Mouse (Mus musculus) intestine, embryonic 15.5 days (tissue): ENCODE measurements at regions not wholly inside any gene's neighbourhood (a gene's known extent, or its start where the extent isn't known, plus 50 kb on each side); places are given as distances from the start of the nearest gene placed in this dataset.

Source experiments
- ATAC-seq: fragments of 200-750 bp; cut with Nextera tagmentation; 2 replicates; pipeline ENCODE4 v1.8.0; 2017; ENCODE audit warnings: moderate TSS enrichment, moderate library complexity
- H3K27ac ChIP-seq: fragments of 300-500 bp; sonication (generic); 2 replicates; pipeline ENCODE4 v1.5.1; 2015; ENCODE audit warnings: mild to moderate bottlenecking, inconsistent platforms
- H3K27me3 ChIP-seq: fragments of 300-500 bp; sonication (generic); replicated peaks from 2 replicates; pipeline ENCODE4 v1.6.1; 2015; ENCODE audit warnings: inconsistent platforms
- H3K36me3 ChIP-seq: fragments of 300-500 bp; sonication (generic); 2 replicates; pipeline ENCODE4 v1.6.1; 2015; ENCODE audit warnings: inconsistent platforms
- H3K4me1 ChIP-seq: fragments of 300-500 bp; sonication (generic); replicated peaks from 2 replicates; pipeline ENCODE4 v1.6.1; 2015; ENCODE audit warnings: inconsistent platforms
- H3K4me2 ChIP-seq: fragments of 300-500 bp; sonication (generic); replicated peaks from 2 replicates; pipeline ENCODE4 v1.6.1; 2015; ENCODE audit warnings: mild to moderate bottlenecking, inconsistent platforms
- H3K4me3 ChIP-seq: fragments of 300-500 bp; sonication (generic); replicated peaks from 2 replicates; pipeline ENCODE4 v1.5.1; 2015; ENCODE audit warnings: inconsistent platforms
- H3K9ac ChIP-seq: fragments of 300-500 bp; sonication (generic); 2 replicates; pipeline ENCODE4 v1.6.1; 2015; ENCODE audit warnings: inconsistent platforms
- H3K9me3 ChIP-seq: fragments of 300-500 bp; sonication (generic); 2 replicates; pipeline ENCODE4 v1.6.1; 2016; ENCODE audit warnings: inconsistent platforms
- WGBS: fragments of 180-500 bp; shearing (Covaris S2); methylation state at CpG from one replicate; pipeline ENCODE4 v1.1.7; 2015; 5-methylcytosine and 5-hydroxymethylcytosine counted together

DNA sequence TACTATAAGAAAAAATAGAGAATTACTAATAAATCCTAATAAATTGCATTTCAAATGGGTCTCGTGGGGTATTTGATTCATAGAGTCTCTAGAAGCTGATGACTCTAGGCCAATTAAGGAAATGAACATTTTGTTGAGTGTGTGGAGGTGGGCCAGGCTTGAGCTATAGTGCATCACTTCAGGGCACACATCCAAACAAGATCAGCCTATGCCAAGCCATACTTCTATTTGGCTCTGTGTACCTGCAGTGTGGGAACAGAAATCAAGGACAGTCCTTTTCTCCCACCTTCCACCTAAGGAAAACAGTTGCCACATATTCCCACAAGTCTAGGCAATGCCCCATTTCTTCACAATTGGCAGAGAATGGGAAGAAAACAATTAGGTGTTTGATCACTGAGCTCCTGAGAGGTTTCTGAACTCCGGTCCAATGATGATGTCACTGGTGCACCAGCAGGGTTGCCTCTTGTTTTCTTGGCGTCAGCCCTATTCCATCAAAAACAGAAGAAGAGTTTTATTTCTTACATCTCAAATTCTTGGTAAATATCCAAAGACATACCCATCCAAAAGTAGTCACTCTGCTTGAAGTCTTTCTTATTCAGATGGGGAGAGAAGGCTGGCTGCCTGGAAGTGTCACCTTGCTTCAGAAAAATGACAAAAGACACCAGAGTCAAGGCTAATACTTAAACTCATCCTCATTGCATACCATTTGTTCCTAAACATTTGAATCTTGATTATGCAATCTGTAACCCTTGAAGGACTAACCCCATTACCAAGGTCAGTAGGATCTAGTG is 2092.3 kb downstream of the 4930444P10Rik start:
- Histone ChIP-seq H3K27ac (no peak overlapping the region), H3K36me3 (no peaks in the 10 kb centered on the region), H3K4me2 (no peak overlapping the region), H3K4me1 (no peaks in the 10 kb centered on the region), H3K9ac (no peak overlapping the region), H3K27me3 (no peaks in the 10 kb centered on the region), H3K4me3 (no peak overlapping the region), H3K9me3 (no peaks in the 10 kb centered on the region)
- 81% methylated on average over 3 of the region's 3 CpGs for WGBS
- no peak for ATAC-seq

DNA sequence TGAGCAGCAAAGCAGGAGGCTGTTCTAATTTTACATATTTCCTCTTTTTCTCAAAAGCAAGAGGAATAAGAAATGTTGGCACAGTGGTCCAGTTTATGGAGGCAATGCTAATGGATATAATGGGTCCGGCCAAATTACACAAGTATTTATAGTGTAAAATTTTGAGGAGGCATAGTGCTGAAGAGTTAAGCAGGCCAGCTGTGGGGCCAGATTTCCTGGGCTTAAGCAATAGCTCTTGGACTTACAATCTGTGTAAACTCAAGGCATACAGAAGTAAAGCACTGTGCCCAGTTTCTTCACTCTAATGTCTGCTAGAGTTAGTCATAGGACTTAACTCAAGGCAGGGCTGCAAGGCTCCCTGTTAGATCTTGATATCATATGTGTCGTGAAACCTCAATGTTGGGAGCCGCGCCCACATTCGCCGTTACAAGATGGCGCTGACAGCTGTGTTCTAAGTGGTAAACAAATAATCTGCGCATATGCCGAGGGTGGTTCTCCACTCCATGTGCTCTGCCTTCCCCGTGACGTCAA is 2094.9 kb downstream of the 4930444P10Rik start:
- Histone ChIP-seq H3K27me3 (no peaks in the 10 kb centered on the region), H3K4me3 (no peak overlapping the region), H3K9me3 (no peaks in the 10 kb centered on the region), H3K36me3 (no peaks in the 10 kb centered on the region), H3K27ac (no peak overlapping the region), H3K4me1 (no peaks in the 10 kb centered on the region), H3K9ac (no peak overlapping the region), H3K4me2 (no peak overlapping the region)
- WGBS = 94% methylated on average over 9 of the region's 11 CpGs
- no peak for ATAC-seq

DNA sequence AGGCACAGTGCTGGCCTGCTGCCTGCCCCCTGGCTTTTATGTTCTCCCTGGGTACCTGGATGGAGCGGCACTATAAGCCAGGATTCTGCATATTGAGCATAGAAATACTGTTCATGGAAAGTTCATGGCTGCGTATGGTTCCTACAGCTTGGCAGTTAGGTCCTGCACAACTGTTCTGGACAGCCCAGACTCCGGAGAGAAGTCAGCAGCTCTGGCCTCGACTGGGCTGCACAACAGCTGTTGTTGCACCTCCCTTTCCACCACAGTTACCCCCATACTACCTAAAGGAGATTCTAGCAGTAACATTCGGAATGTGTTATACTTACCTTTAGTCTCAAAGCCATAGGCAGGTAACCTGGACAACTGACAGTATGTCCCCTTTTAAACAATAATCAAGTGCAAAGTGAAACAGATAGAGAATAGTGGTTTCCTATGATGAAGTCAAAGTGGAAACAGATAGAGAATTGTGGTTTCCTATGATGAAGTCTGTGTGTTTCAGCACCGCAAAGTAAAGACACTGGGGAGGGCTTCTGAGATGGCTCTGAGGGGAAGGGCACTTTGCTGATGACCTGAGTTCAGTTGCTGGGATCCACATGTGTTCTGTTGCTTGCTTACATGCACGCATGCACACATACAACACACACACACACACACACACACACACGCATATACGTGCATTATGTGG is 2099.2 kb downstream of the 4930444P10Rik start:
- no peaks in the 10 kb centered on the region for H3K9me3 ChIP-seq
- no peak overlapping the region for H3K4me2 ChIP-seq
- H3K27ac ChIP-seq = no peak overlapping the region
- no peak overlapping the region for H3K9ac ChIP-seq
- ATAC-seq = no peak
- H3K27me3 ChIP-seq = no peaks in the 10 kb centered on the region
- no peaks in the 10 kb centered on the region for H3K4me1 ChIP-seq
- 84% methylated on average over 9 of the region's 9 CpGs for WGBS
- no peak overlapping the region for H3K4me3 ChIP-seq
- H3K36me3 ChIP-seq = no peaks in the 10 kb centered on the region

DNA sequence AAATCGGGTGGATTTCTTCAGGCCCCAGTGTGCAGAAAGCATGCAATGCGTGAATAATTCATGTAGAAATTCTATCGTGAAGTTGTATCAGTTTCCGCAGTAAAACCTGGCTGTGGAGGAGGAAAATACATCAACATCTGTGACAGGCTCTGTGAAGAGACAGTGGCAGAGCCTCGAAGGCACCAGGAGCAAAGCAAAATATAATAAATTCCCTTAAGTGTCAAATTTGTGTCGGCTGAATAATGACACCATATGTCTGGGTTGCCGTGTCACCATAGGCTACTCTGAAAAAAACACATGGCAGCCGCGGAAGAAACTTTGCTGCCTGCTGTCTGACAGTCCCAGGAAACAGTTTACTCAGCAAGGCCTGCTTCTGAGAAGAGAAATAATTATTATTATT is 2100.1 kb downstream of the 4930444P10Rik start:
- no peak for ATAC-seq
- H3K4me2 ChIP-seq = no peak overlapping the region
- WGBS = 59% methylated on average over 9 of the region's 9 CpGs
- H3K4me1 ChIP-seq = no peaks in the 10 kb centered on the region
- no peaks in the 10 kb centered on the region for H3K36me3 ChIP-seq
- no peaks in the 10 kb centered on the region for H3K9me3 ChIP-seq
- no peaks in the 10 kb centered on the region for H3K27me3 ChIP-seq
- no peak overlapping the region for H3K4me3 ChIP-seq
- no peak overlapping the region for H3K27ac ChIP-seq
- no peak overlapping the region for H3K9ac ChIP-seq

DNA sequence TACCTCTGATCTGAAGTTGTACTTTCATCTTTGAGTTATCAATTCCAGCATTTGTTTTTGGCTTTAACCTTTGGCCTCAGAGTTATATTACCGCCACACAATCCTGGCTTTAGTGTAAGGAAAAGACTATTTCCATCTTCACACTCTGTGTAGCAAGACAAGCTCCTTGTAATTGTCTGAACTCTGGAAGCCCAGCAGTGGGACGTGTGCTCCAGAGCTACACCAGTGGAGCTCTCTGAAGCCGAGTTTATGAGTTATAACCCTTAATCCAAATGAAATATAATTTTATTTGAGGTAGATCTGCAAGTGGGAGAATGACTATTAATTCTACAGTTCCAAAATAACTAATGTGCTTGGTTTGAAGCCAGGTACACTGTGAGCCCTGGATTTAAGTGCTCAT is 2103.8 kb downstream of the 4930444P10Rik start:
- H3K9ac ChIP-seq = no peak overlapping the region
- ATAC-seq = no peak
- WGBS = 53% methylated on average over 3 of the region's 3 CpGs

DNA sequence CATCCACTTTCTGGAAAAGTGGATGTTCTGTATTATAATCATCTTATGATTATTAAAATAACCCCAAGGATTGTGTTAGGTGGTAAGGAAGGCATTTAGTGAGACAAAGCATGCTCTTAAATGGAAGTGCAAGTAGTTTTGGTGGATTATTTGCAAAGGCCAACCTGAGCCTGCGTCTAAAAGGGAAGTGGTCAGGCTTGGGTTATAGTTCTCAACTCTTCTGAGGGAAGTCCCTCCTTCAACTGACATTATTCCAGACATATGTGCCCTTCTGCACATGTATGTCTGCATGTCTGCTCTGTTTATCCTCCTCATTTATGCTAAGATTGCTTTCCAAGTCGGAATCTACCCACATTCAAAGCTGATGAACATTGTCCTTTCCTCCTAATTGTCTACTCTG is 2108.3 kb downstream of the 4930444P10Rik start:
- no peak overlapping the region for H3K27ac ChIP-seq
- ATAC-seq = no peak
- WGBS = 81% methylated on average over 2 of the region's 2 CpGs

More for the DNA sequence above, 2103.8 kb downstream of the 4930444P10Rik start:
- Histone ChIP-seq H3K36me3 (no peaks in the 10 kb centered on the region), H3K9me3 (no peaks in the 10 kb centered on the region), H3K4me3 (no peak overlapping the region), H3K27ac (no peak overlapping the region), H3K27me3 (no peaks in the 10 kb centered on the region), H3K4me2 (no peak overlapping the region), H3K4me1 (no peaks in the 10 kb centered on the region)

DNA sequence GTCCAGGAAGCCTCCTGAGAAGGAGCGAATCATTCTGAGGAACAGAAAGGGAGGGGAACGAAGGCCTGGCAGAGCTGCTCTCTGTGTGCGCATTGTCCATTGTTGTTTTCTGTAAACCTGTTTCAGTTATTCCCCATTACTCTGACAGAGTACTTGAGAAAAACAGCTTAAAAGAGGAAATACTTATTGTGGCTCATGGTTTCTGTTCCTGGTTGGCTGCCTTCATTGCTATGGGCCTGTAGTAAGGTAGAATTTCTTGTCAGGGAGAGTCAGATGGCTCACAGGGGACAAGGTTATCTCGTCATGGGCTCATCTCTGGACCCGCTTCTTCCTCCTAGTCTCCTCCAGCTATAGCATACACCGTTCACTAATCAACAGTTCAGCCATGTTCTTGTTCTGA is 2112.9 kb downstream of the 4930444P10Rik start:
- Histone ChIP-seq H3K36me3 (no peaks in the 10 kb centered on the region), H3K27ac (no peak overlapping the region), H3K4me3 (no peak overlapping the region), H3K9ac (no peak overlapping the region), H3K4me1 (no peaks in the 10 kb centered on the region), H3K9me3 (no peaks in the 10 kb centered on the region), H3K4me2 (no peak overlapping the region), H3K27me3 (no peaks in the 10 kb centered on the region)
- 84% methylated on average over 6 of the region's 6 CpGs for WGBS
- no peak for ATAC-seq

More for the DNA sequence above, 2108.3 kb downstream of the 4930444P10Rik start:
- Histone ChIP-seq H3K4me2 (no peak overlapping the region), H3K4me1 (no peaks in the 10 kb centered on the region), H3K4me3 (no peak overlapping the region), H3K27me3 (no peaks in the 10 kb centered on the region), H3K9ac (no peak overlapping the region), H3K36me3 (no peaks in the 10 kb centered on the region), H3K9me3 (no peaks in the 10 kb centered on the region)

DNA sequence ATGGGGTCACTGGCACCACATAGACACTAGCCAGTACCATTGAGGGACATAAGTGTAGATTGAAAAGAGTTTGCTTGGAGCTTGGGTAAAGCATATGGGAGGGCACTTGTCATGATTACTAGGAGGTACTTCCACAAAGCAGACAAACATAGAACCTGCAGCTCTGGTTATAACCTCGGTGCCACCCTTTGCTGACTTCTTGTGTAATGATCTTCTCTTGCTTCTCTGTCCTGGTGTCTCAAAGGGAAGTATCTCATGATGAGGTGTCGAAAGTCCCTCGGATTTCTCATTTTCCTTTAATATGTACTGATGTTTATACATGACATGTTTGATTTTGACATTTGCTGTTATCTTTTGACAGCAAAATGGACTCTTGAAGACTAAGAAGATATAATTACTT is 2114.5 kb downstream of the 4930444P10Rik start:
- WGBS = 89% methylated on average over 3 of the region's 3 CpGs
- ATAC-seq = no peak
- no peak overlapping the region for H3K4me2 ChIP-seq
- H3K27ac ChIP-seq = no peak overlapping the region
- H3K27me3 ChIP-seq = no peaks in the 10 kb centered on the region
- no peak overlapping the region for H3K9ac ChIP-seq
- H3K9me3 ChIP-seq = no peaks in the 10 kb centered on the region
- H3K4me1 ChIP-seq = no peaks in the 10 kb centered on the region
- no peak overlapping the region for H3K4me3 ChIP-seq
- no peaks in the 10 kb centered on the region for H3K36me3 ChIP-seq

DNA sequence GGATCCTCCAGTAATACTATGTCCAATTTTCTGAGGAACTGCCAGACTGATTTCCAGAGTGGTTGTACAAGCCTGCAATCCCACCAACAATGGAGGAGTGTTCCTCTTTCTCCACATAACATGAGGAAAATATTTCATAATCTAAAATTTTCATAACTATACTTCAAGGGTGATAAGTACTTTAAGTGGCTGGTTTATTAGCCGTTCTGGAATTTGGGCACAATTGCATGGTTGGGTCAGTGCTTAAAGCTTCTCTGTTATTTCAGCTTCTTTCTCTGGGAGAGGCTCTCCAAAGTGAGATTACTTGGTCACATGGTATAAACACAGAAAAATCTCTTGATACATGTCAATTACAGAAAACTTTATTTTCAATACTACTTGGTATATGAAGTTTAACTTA is 2115.9 kb downstream of the 4930444P10Rik start:
- Histone ChIP-seq H3K9me3 (no peaks in the 10 kb centered on the region), H3K4me1 (no peaks in the 10 kb centered on the region), H3K27me3 (no peaks in the 10 kb centered on the region), H3K4me3 (no peak overlapping the region), H3K9ac (no peak overlapping the region), H3K27ac (no peak overlapping the region), H3K36me3 (no peaks in the 10 kb centered on the region), H3K4me2 (no peak overlapping the region)
- no peak for ATAC-seq
- WGBS = 83% methylated on average over 1 of the region's 1 CpGs

DNA sequence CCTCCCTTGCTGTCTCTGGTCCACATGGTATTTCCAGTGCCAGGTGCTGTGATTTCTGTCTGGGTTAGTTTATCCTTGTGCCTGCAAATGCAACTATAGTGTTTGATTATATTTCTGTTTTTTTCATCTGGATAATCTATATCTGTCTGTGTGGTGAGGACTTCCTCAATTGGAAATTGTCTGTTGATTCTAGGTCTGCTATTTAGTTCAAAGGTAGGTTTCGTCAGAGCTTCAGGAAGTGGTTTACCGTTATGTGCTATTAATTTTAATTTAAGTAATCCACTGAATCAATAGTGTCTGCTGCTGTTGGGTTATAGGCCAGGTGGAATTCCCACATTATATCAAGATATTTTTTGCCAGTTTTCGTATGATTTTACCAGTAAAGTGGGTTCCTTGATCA is 2143.9 kb downstream of the 4930444P10Rik start:
- Histone ChIP-seq H3K9me3 (no peaks in the 10 kb centered on the region), H3K4me1 (no peaks in the 10 kb centered on the region), H3K4me3 (no peak overlapping the region), H3K27ac (no peak overlapping the region), H3K4me2 (no peak overlapping the region), H3K9ac (no peak overlapping the region), H3K27me3 (no peaks in the 10 kb centered on the region), H3K36me3 (no peaks in the 10 kb centered on the region)
- no peak for ATAC-seq
- 78% methylated on average over 3 of the region's 3 CpGs for WGBS

DNA sequence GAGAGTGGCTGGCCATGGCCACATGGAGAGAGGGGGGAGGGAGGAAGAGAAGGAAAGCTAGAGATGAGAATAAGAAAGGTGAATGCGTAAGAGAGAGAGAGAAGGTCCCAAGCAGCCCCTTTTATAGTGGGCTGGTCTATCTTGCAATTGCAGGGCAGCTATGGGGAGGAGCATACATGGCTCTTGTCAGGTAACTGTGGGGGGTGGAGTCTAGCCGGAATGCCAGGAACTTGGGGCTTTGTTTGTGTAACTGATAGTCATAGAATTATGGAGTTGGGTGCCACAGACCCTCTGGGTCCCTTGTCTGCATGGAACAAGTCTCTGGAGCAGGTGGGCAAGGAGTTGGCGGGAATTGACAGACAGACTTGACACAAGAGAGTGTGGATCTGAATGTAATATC is 2151.8 kb downstream of the 4930444P10Rik start:
- Histone ChIP-seq H3K9ac (no peak overlapping the region), H3K27me3 (no peaks in the 10 kb centered on the region), H3K4me1 (no peaks in the 10 kb centered on the region), H3K4me3 (no peak overlapping the region), H3K36me3 (no peaks in the 10 kb centered on the region), H3K27ac (no peak overlapping the region), H3K9me3 (no peaks in the 10 kb centered on the region), H3K4me2 (no peak overlapping the region)
- 94% methylated on average over 3 of the region's 3 CpGs for WGBS
- no peak for ATAC-seq

DNA sequence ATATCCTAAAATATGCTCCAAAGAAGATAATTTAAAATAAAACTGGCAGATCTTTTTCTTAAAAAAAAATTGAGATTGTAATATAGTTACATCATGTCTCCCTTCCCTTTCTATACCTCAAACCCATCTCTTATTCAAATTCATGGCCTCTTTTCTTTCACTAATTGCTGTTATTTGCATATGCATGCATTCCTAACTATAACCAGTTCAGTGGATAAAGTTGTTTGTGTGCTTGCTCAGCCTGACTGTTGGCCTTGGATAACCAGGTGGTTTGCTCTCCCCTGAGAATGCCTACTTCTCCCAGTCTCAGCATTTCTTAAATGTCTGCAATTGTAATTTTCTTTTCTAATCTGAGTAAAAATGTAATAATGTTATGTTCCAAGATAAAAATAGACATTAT is 2154.8 kb downstream of the 4930444P10Rik start:
- Histone ChIP-seq H3K4me1 (no peaks in the 10 kb centered on the region), H3K9ac (no peak overlapping the region), H3K9me3 (no peaks in the 10 kb centered on the region), H3K27ac (no peak overlapping the region), H3K4me3 (no peak overlapping the region), H3K27me3 (no peaks in the 10 kb centered on the region), H3K36me3 (no peaks in the 10 kb centered on the region), H3K4me2 (no peak overlapping the region)
- ATAC-seq = no peak
